Mouse (Mus musculus): Measurements from ENCODE around the gene Pitpnc1. TPM values are rescaled to one million over a fixed set of nuclear protein-coding genes. Genes with fewer than 3 reads are reported as not detected.

Pitpnc1 gene
- total and polyA plus RNA-seq, 2 experiments, result 3.5 to 9.4 TPM

DNA sequence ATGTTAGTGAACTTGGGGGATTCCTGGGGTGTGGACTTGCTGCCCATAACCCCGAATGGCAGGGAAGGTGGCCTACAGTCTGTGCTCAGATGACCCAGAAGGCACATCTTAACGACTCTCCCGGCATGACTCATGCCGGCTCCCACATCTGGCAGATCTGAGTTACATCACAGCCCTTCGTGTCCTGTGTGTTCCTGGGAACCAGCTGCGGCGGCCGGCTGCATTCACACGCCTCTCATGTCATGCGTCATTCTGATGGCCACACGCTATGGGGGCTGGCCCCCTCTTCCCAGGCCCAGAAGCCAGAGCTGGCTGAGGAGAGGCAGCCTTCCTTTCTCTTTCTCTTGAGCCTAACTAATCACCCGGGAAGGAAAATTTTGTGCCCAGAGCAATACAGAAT lies 94.2 kb downstream of the Pitpnc1 start:
- TF ChIP-seq POLR2A (IDR thresholded peaks at IDR 0.05; ENCODE audit: extremely low read depth, insufficient read depth, low read length) (no peak), CTCF (IDR thresholded peaks at IDR 0.05; ENCODE audit: low read depth, low read length) (no peak)
- Histone ChIP-seq H3K4me3 (ENCODE audit: insufficient read depth, low read depth, low read length) (no peak overlapping the region), H3K79me2 (ENCODE audit: control insufficient read depth, insufficient read depth, low read length) (peaks cover 37% of the 10 kb centered on the region), H3K4me1 (ENCODE audit: control insufficient read depth, insufficient read depth, low read length) (peaks cover 30% of the 10 kb centered on the region), H3K27me3 (ENCODE audit: control insufficient read depth, insufficient read depth, low read length) (no peaks in the 10 kb centered on the region), H3K36me3 (ENCODE audit: control insufficient read depth, insufficient read depth, low read length) (no peaks in the 10 kb centered on the region), H3K9ac (ENCODE audit: low read depth, low read length) (no peak overlapping the region), H3K27ac (replicated peaks; ENCODE audit: insufficient read depth, low read depth, low read length) (peak overlapping the region; percentile 83)
- DNase-seq (ENCODE audit: extremely low read depth, low read depth, low spot score), result no peak
- WGBS, result 53% methylated on average over 12 of the region's 12 CpGs

DNA sequence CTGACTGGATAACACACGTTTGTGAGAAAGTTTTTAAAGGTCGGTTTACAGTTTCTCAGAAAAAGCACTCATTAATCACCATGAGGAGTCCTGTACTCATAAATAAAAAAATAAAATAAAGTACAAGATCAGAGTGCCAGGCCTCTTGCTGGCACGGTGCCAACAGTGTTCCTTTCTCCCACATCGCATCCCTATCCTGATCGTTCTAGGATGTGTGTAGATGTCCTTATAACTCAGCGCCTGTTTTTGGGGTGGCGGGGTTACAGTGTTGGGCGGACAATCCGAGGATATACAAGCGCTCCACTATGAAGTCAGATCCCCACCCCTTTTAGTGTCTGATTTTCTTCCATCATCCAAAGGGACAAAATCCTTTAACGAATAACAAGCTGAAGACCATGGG lies 94.7 kb downstream of the Pitpnc1 start:
- Histone ChIP-seq H3K36me3 (ENCODE audit: control insufficient read depth, insufficient read depth, low read length) (no peaks in the 10 kb centered on the region), H3K9ac (ENCODE audit: low read depth, low read length) (no peak overlapping the region), H3K27me3 (ENCODE audit: control insufficient read depth, insufficient read depth, low read length) (no peaks in the 10 kb centered on the region), H3K79me2 (ENCODE audit: control insufficient read depth, insufficient read depth, low read length) (peaks cover 37% of the 10 kb centered on the region), H3K4me1 (ENCODE audit: control insufficient read depth, insufficient read depth, low read length) (peaks cover 28% of the 10 kb centered on the region), H3K4me3 (ENCODE audit: insufficient read depth, low read depth, low read length) (no peak overlapping the region), H3K27ac (replicated peaks; ENCODE audit: insufficient read depth, low read depth, low read length) (no peak overlapping the region)
- 77% methylated on average over 11 of the region's 11 CpGs for WGBS
- TF ChIP-seq POLR2A (IDR thresholded peaks at IDR 0.05; ENCODE audit: extremely low read depth, insufficient read depth, low read length) (no peak), CTCF (IDR thresholded peaks at IDR 0.05; ENCODE audit: low read depth, low read length) (no peak)
- no peak for DNase-seq (ENCODE audit: extremely low read depth, low read depth, low spot score)

DNA sequence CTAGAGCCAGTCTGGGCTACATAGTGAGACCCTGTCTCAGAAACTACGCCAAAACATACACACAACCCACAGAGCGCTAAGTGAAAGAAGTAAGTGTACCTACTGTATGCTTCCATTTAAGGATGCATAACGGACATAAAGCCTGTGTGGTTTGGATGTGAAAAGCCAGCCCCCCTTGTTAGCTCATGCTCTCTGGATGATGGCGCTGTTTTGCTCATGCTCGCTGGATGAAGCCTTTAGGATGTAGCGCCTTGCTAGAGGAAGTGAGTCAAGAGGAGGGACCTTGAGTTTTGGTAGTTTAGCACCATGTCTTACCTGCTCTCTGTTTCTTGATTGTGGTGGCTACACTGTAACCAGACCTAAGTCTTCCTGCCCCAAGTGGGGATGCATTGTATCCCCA lies 96.9 kb downstream of the Pitpnc1 start:
- Histone ChIP-seq H3K27me3 (ENCODE audit: control insufficient read depth, insufficient read depth, low read length) (no peaks in the 10 kb centered on the region), H3K4me1 (ENCODE audit: control insufficient read depth, insufficient read depth, low read length) (peaks cover 20% of the 10 kb centered on the region), H3K9ac (ENCODE audit: low read depth, low read length) (no peak overlapping the region), H3K36me3 (ENCODE audit: control insufficient read depth, insufficient read depth, low read length) (no peaks in the 10 kb centered on the region), H3K27ac (replicated peaks; ENCODE audit: insufficient read depth, low read depth, low read length) (no peak overlapping the region), H3K79me2 (ENCODE audit: control insufficient read depth, insufficient read depth, low read length) (peaks cover 33% of the 10 kb centered on the region), H3K4me3 (ENCODE audit: insufficient read depth, low read depth, low read length) (no peak overlapping the region)
- no peak for TF ChIP-seq POLR2A (IDR thresholded peaks at IDR 0.05; ENCODE audit: extremely low read depth, insufficient read depth, low read length)
- no peak for TF ChIP-seq CTCF (IDR thresholded peaks at IDR 0.05; ENCODE audit: low read depth, low read length)
- DNase-seq (ENCODE audit: extremely low read depth, low read depth, low spot score), result no peak
- WGBS, result 97% methylated on average over 6 of the region's 6 CpGs

DNA sequence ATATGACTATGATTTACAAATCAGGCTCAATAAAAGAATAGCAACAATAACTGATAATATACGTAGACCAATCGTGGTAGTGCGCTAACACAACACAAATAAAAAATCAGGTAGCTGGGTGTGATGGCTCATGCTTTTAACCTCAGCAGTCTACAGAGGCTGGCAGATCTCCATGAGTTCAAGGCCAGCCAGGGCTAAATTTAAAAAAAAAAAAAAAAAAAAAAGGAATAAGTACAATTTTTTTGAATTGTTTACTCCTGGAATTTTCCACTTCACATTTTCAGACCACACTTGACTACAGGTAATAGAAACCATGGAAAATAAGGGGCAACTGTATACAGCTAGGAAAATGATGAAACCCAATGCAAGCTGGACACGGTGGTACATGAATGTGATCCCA lies 97.3 kb downstream of the Pitpnc1 start:
- peaks cover 33% of the 10 kb centered on the region for H3K79me2 ChIP-seq (ENCODE audit: control insufficient read depth, insufficient read depth, low read length)
- WGBS, result 51% methylated on average over 4 of the region's 4 CpGs
- no peaks in the 10 kb centered on the region for H3K36me3 ChIP-seq (ENCODE audit: control insufficient read depth, insufficient read depth, low read length)
- H3K4me1 ChIP-seq (ENCODE audit: control insufficient read depth, insufficient read depth, low read length), result peaks cover 18% of the 10 kb centered on the region
- H3K4me3 ChIP-seq (ENCODE audit: insufficient read depth, low read depth, low read length), result no peak overlapping the region
- no peaks in the 10 kb centered on the region for H3K27me3 ChIP-seq (ENCODE audit: control insufficient read depth, insufficient read depth, low read length)
- H3K9ac ChIP-seq (ENCODE audit: low read depth, low read length), result no peak overlapping the region
- no peak overlapping the region for H3K27ac ChIP-seq (replicated peaks; ENCODE audit: insufficient read depth, low read depth, low read length)
- TF ChIP-seq CTCF (IDR thresholded peaks at IDR 0.05; ENCODE audit: low read depth, low read length), result no peak
- no peak for TF ChIP-seq POLR2A (IDR thresholded peaks at IDR 0.05; ENCODE audit: extremely low read depth, insufficient read depth, low read length)
- peak; percentile 61 for DNase-seq (ENCODE audit: extremely low read depth, low read depth, low spot score)

DNA sequence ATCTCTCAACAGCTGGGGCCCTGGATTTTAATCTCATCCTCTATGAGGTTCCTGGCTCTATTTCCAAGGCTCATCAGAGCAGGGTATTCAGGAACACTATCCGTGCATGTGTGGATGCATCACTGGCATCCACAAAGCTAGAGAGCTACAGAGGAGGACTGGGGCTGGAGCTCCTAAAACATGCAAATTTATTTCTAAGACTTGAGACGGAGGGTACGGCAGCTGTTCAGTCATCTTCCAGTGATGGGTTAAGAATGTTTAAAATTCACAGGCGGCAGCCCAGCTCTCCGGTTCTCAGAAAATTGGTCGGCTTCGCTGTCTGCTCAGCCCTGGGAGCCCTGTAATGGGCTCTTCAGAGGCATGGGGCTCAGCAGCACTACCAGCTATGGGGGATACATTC lies 97.8 kb downstream of the Pitpnc1 start:
- H3K9ac ChIP-seq (ENCODE audit: low read depth, low read length), result no peak overlapping the region
- WGBS, result 94% methylated on average over 7 of the region's 7 CpGs
- H3K27me3 ChIP-seq (ENCODE audit: control insufficient read depth, insufficient read depth, low read length), result no peaks in the 10 kb centered on the region
- H3K79me2 ChIP-seq (ENCODE audit: control insufficient read depth, insufficient read depth, low read length), result peaks cover 33% of the 10 kb centered on the region
- TF ChIP-seq POLR2A (IDR thresholded peaks at IDR 0.05; ENCODE audit: extremely low read depth, insufficient read depth, low read length) (no peak), CTCF (IDR thresholded peaks at IDR 0.05; ENCODE audit: low read depth, low read length) (no peak)
- DNase-seq (ENCODE audit: extremely low read depth, low read depth, low spot score), result no peak
- H3K4me1 ChIP-seq (ENCODE audit: control insufficient read depth, insufficient read depth, low read length), result peaks cover 15% of the 10 kb centered on the region
- no peaks in the 10 kb centered on the region for H3K36me3 ChIP-seq (ENCODE audit: control insufficient read depth, insufficient read depth, low read length)
- H3K4me3 ChIP-seq (ENCODE audit: insufficient read depth, low read depth, low read length), result no peak overlapping the region
- H3K27ac ChIP-seq (replicated peaks; ENCODE audit: insufficient read depth, low read depth, low read length), result no peak overlapping the region

DNA sequence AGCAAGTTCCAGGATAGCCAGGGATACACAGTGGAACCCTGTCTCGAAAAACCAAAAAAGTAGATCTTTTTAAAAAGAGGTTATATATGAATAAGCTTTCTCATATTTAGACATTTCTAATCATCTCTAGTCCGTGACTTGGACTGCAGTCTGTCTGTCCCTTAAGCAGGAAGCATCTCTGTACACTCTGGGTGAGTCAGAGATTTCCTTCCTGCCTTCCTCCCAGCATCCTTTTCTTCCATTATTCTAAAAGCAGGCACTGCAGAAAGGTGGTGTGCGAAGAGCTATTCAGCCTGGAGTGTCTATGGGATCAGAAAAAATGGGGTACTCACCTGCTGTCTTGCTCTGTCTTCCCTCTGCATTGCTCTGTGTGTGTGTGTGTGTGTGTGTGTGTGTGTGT lies 100.0 kb downstream of the Pitpnc1 start:
- no peak for DNase-seq (ENCODE audit: extremely low read depth, low read depth, low spot score)
- peak overlapping the region; percentile 18 for H3K27ac ChIP-seq (replicated peaks; ENCODE audit: insufficient read depth, low read depth, low read length)
- H3K4me3 ChIP-seq (ENCODE audit: insufficient read depth, low read depth, low read length), result no peak overlapping the region
- H3K4me1 ChIP-seq (ENCODE audit: control insufficient read depth, insufficient read depth, low read length), result peaks cover 6% of the 10 kb centered on the region
- H3K36me3 ChIP-seq (ENCODE audit: control insufficient read depth, insufficient read depth, low read length), result no peaks in the 10 kb centered on the region
- no peak overlapping the region for H3K9ac ChIP-seq (ENCODE audit: low read depth, low read length)
- peaks cover 27% of the 10 kb centered on the region; the same call in 1 of the 2 replicates for H3K79me2 ChIP-seq (ENCODE audit: control insufficient read depth, insufficient read depth, low read length)
- WGBS, result 84% methylated on average over 3 of the region's 3 CpGs
- TF ChIP-seq CTCF (IDR thresholded peaks at IDR 0.05; ENCODE audit: low read depth, low read length), result no peak
- TF ChIP-seq POLR2A (IDR thresholded peaks at IDR 0.05; ENCODE audit: extremely low read depth, insufficient read depth, low read length), result no peak
- no peaks in the 10 kb centered on the region for H3K27me3 ChIP-seq (ENCODE audit: control insufficient read depth, insufficient read depth, low read length)
